Comparison of ENCODE assay signal across 9 mouse cellular contexts in the genomic region with DNA sequence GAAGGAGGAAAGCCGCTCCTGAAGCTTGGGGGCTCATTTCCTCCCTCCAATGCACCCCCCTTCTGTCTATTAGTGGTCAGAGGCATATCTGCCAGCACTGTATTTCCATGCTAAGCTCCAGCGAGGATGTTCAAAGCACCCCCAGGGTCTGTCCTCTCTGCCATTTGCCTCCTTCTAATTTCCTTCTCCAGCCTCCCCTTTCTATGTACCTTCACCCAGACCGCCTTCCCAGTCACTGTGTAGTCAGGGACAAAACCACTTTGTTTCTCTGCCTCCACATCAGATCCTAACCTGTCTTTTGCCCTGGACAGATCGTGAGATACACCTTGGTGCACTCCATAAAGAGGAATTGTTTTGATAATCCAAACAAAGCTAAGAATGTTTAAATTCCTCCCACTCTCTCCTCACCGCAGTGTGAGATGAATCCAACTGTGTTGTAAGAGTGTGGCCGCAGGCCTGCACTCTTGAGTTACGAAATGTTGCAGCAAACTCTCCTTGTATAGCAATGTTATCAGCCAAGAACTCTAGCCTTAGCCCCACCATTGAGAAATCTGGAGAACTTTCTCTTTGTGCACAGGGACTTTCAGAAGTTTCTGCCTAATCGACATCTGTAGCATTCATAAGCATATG. TPM values are rescaled to one million over a fixed set of nuclear protein-coding genes. Genes with fewer than 3 reads are reported as not detected.
DNase-seq lines count a peak whose midpoint lies in the region; ATAC-seq and TF ChIP-seq lines count a peak whose summit lies in the region.
"Had no signal": no experiment of that assay in that cellular context is flagged by ENCODE, and none has a peak within 500 bp of the region (broad histone marks: within the 10 kb centered on the region; RNA-seq: fewer than 3 reads in every experiment).

No protein-coding gene starts in this region.

- no peak for ATAC-seq in forebrain, postnatal 0 days
- peak; percentile 84 for ATAC-seq in megakaryocyte progenitor cell, adult 5-6 weeks (replicated peaks; ENCODE audit: poor library complexity)
- no peak for ATAC-seq in neural tube, embryonic 15.5 days (ENCODE audit: low FRiP score)
- ATAC-seq: forebrain, embryonic 16.5 days had no signal

- WGBS in forebrain, embryonic 10.5 days, result 82% methylated on average over 8 of the region's 8 CpGs
- WGBS in forebrain, postnatal 0 days, result 77% methylated on average over 8 of the region's 8 CpGs
- 75% methylated on average over 8 of the region's 8 CpGs for WGBS in limb, embryonic 10.5 days
- WGBS in neural tube, embryonic 15.5 days, result 74% methylated on average over 8 of the region's 8 CpGs

- H3K4me1 ChIP-seq in forebrain, embryonic 10.5 days, result peaks cover 26% of the 10 kb centered on the region
- H3K4me1 ChIP-seq in forebrain, postnatal 0 days (ENCODE audit: insufficient read depth), result no peaks in the 10 kb centered on the region
- H3K4me1 ChIP-seq in limb, embryonic 10.5 days, result peaks cover 30% of the 10 kb centered on the region
- H3K4me1 ChIP-seq in neural tube, embryonic 15.5 days, result peaks cover 11% of the 10 kb centered on the region

- peak; percentile 7 for DNase-seq in forebrain, embryonic 10.5 days (ENCODE audit: extremely low spot score, low spot score)
- DNase-seq in forebrain, postnatal 0 days, result no peak
- DNase-seq in gonadal fat pad, adult 2 months (ENCODE audit: low read depth), result peak; percentile 100
- DNase-seq in limb, embryonic 10.5 days (ENCODE audit: low spot score), result no peak
- no peak for DNase-seq in thymus, postnatal 25 days
- DNase-seq in layer of hippocampus, adult 2 months (ENCODE audit: low spot score in 2 of 2), result no peak

- H3K36me3 ChIP-seq in forebrain, embryonic 10.5 days (replicated peaks), result peaks cover 7% of the 10 kb centered on the region
- no peaks in the 10 kb centered on the region for H3K36me3 ChIP-seq in forebrain, postnatal 0 days (ENCODE audit: insufficient read depth)
- peaks cover 8% of the 10 kb centered on the region; the same call in 1 of the 2 replicates for H3K36me3 ChIP-seq in limb, embryonic 10.5 days
- no peaks in the 10 kb centered on the region for H3K36me3 ChIP-seq in neural tube, embryonic 15.5 days

- H3K9me3 ChIP-seq in forebrain, embryonic 10.5 days, result no peaks in the 10 kb centered on the region
- no peaks in the 10 kb centered on the region for H3K9me3 ChIP-seq in forebrain, postnatal 0 days (ENCODE audit: low read length)
- no peaks in the 10 kb centered on the region for H3K9me3 ChIP-seq in limb, embryonic 10.5 days (replicated peaks)
- no peaks in the 10 kb centered on the region for H3K9me3 ChIP-seq in neural tube, embryonic 15.5 days (replicated peaks)

- no peak overlapping the region for H3K4me2 ChIP-seq in forebrain, postnatal 0 days (ENCODE audit: low read depth)
- H3K4me2 ChIP-seq in neural tube, embryonic 15.5 days, result no peak overlapping the region

- no peak overlapping the region for H3K9ac ChIP-seq in forebrain, postnatal 0 days
- no peak overlapping the region for H3K9ac ChIP-seq in neural tube, embryonic 15.5 days (replicated peaks)

- H3K27ac ChIP-seq in forebrain, embryonic 10.5 days, result no peak overlapping the region
- H3K27ac ChIP-seq in forebrain, postnatal 0 days (ENCODE audit: low read depth, low read length), result no peak overlapping the region
- 0 out of 2 replicates have a peak overlapping the region, but pooled peaks have one; percentile 30 for H3K27ac ChIP-seq in limb, embryonic 10.5 days
- no peak overlapping the region for H3K27ac ChIP-seq in neural tube, embryonic 15.5 days (replicated peaks)
- no peak overlapping the region for H3K27ac ChIP-seq in layer of hippocampus, adult 2 months

- H3K27me3 ChIP-seq in forebrain, embryonic 10.5 days (ENCODE audit: poor library complexity, severe bottlenecking), result no peaks in the 10 kb centered on the region
- no peaks in the 10 kb centered on the region for H3K27me3 ChIP-seq in forebrain, postnatal 0 days (ENCODE audit: insufficient read depth, low read length)
- no peaks in the 10 kb centered on the region for H3K27me3 ChIP-seq in limb, embryonic 10.5 days (ENCODE audit: low read depth, poor library complexity, severe bottlenecking)
- peaks cover 2% of the 10 kb centered on the region; the same call in 1 of the 2 replicates for H3K27me3 ChIP-seq in neural tube, embryonic 15.5 days (replicated peaks)

- H3K4me3 ChIP-seq in forebrain, embryonic 10.5 days, result no peak overlapping the region
- no peak overlapping the region for H3K4me3 ChIP-seq in forebrain, postnatal 0 days (ENCODE audit: low read depth, low read length)
- no peak overlapping the region for H3K4me3 ChIP-seq in limb, embryonic 10.5 days
- H3K4me3 ChIP-seq in neural tube, embryonic 15.5 days (replicated peaks), result no peak overlapping the region
- no peak overlapping the region for H3K4me3 ChIP-seq in layer of hippocampus, adult 2 months

- no peak for TF ChIP-seq CTCF in forebrain, postnatal 0 days (IDR thresholded peaks at IDR 0.05; ENCODE audit: low read depth)
- TF ChIP-seq CTCF in layer of hippocampus, adult 2 months (conservative IDR thresholded peaks at IDR 0.05), result no peak

RNA-seq across cellular contexts. Expression of a gene that starts 27.3 kb away (rescaled TPM):
- 62.5 and 69.4 TPM in 2 replicates for polyA plus RNA-seq in forebrain, embryonic 10.5 days (2016; fragmentation: Nextera tagmentation; extraction: Ambion mirVana)
- 29.9 and 36.8 TPM in 2 replicates for total RNA-seq in forebrain, postnatal 0 days (2014; rRNA removed)
- polyA plus RNA-seq in forebrain, postnatal 0 days (2015; fragmentation: Nextera tagmentation; extraction: Ambion mirVana), result 18.4 and 23.5 TPM in 2 replicates
- polyA plus RNA-seq in gonadal fat pad, adult 2 months (2012; rRNA removed), result 1.3 and 2.2 TPM in 2 replicates
- polyA plus RNA-seq in limb, embryonic 10.5 days (2016; fragmentation: Nextera tagmentation; extraction: Ambion mirVana), result 58.5 and 67.8 TPM in 2 replicates
- 31.6 and 38.2 TPM in 2 replicates for total RNA-seq in megakaryocyte progenitor cell, adult 5-6 weeks (2015)
- 30.9 and 42.9 TPM in 2 replicates for total RNA-seq in megakaryocyte progenitor cell, adult 5-6 weeks (2017)
- 47.4 and 47.5 TPM in 2 replicates for polyA plus RNA-seq in neural tube, embryonic 15.5 days (2015; fragmentation: Nextera tagmentation; extraction: Ambion mirVana)
- total RNA-seq in layer of hippocampus, adult 2 months (2021), result 10 to 100 TPM; 18.9 to 19.7 TPM

Comparison
In these comparisons a context has a peak if more than half of its experiments do, and no peak if none do; other contexts are left out.
1. DNase-seq: peak in forebrain, embryonic 10.5 days (single experiment) and gonadal fat pad, adult 2 months (single experiment); none in forebrain, postnatal 0 days (single experiment), limb, embryonic 10.5 days (single experiment), thymus, postnatal 25 days (single experiment) and layer of hippocampus, adult 2 months (0 of 2).